Mouse (Mus musculus) gonadal fat pad, adult 2 months (tissue): Measurements from ENCODE around the gene Flrt3. TPM values are rescaled to one million over a fixed set of nuclear protein-coding genes. Genes with fewer than 3 reads are reported as not detected.

Experiments used
- DNase-seq: peaks from one replicate; pipeline ENCODE4 v3.0.0-alpha.2; 2012; ENCODE audit warnings: low read depth
- polyA plus RNA-seq: library from polyadenylated mRNA; depleted of rRNA; stranded (reverse); fragments of >200 nt; gene quantifications from 2 replicates; pipeline ENCODE4 v1.2.3, GENCODE M21; 2012

Flrt3 gene
- polyA plus RNA-seq, 1 experiment = 1.2 TPM

DNA sequence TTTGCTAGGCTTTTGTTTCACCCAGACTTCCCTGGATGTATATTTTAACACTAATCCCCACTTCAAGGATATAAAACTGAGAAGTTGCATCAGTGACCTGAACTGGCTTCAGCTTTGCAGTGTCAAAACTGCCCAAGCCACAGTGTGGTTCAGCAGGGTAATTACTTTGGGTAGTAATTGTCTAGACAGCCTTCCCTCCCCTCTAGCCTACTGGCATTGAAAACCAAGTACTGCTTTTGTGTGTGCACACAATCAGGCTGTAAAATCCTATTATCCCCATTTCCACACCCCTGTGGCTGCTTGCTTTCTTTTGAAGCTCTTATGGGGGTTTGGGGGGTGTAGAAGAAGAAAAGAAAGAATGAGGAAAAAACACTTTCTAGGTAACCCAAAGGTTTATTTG is 17.8 kb downstream of the Flrt3 start:
- no peak for DNase-seq

DNA sequence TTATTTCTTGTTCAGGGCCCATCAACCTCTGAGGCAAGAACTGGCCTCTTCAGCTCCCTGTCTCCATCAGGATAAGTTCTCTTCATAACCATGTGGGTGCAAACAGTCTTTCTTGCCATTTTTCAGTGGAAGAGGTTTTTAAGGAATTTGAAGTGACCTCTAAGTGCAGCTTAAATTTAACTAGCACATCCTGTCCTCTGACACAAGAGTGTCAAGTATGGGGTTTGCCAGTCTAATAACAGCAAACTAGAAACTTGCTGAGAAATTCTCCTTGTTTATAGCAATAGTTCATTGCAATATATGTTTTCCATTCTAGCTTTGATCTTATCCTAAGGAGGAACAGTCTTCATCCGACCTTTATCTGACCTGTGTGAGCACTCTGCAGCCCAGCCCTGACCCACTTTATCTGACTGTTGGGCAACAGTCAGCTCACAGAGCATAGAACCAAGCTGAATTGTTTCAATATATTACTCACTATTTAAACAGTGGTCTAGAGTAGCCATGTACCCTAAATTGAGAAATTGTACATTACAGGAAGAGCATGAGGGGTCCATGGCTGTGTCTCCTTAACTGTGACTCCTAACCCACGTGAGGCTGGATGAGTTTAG is 49.4 kb downstream of the Flrt3 start:
- DNase-seq = no peak

DNA sequence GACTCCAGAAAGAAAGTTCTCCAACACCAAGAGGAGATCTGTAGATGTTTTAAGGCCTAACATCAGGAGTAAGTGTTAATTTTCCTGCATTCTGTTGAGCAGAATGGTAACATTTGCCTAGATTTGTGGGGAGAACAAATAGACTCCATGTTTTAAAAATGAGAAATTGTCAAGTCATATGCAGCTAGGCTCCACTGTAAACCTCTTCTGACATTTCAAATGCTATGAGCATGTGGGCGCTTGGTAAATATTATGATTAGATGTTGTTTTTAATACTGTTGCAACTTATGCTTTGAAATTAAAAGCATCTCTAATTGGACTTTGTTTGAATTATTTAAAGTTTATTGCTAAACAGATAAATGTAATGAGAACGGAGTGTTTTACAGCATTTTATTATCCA is 55.8 kb downstream of the Flrt3 start:
- no peak for DNase-seq
